Mouse (Mus musculus): ENCODE data around the gene Rest. TPM values are rescaled to one million over a fixed set of nuclear protein-coding genes. Genes with fewer than 3 reads are reported as not detected.

Gene Rest
- polyA plus RNA-seq, 1 experiment = 7.3 TPM

GRCm38 (mm10) chr5:77245463-77245786 lies 19.9 kb upstream of the Rest start:
- no peak for DNase-seq
- WGBS = 23% methylated on average over 7 of the region's 7 CpGs
- peak overlapping the region; percentile 73 for H3K4me3 ChIP-seq (replicated peaks; ENCODE audit: extremely low read depth, low read depth, low read length)
- H3K4me1 ChIP-seq (ENCODE audit: control insufficient read depth, insufficient read depth, low read length) = no peaks in the 10 kb centered on the region
- TF ChIP-seq CTCF (IDR thresholded peaks at IDR 0.05; ENCODE audit: insufficient read depth, low read length) = no peak

GRCm38 (mm10) chr5:77245787-77246671 lies 19.3 kb upstream of the Rest start:
- TF ChIP-seq POLR2A (IDR thresholded peaks at IDR 0.05; ENCODE audit: borderline replicate concordance, extremely low read depth, low read depth, low read length) = no peak; the same call in 1 of the 2 replicates
- TF ChIP-seq CTCF (IDR thresholded peaks at IDR 0.05; ENCODE audit: insufficient read depth, low read length) = no peak
- H3K4me1 ChIP-seq (ENCODE audit: control insufficient read depth, insufficient read depth, low read length) = no peaks in the 10 kb centered on the region
- peak; percentile 14 for DNase-seq
- H3K4me3 ChIP-seq (replicated peaks; ENCODE audit: extremely low read depth, low read depth, low read length) = peak overlapping the region; percentile 73
- WGBS = 24% methylated on average over 26 of the region's 26 CpGs

GRCm38 (mm10) chr5:77250083-77250482 lies 15.2 kb upstream of the Rest start:
- TF ChIP-seq POLR2A (IDR thresholded peaks at IDR 0.05; ENCODE audit: borderline replicate concordance, extremely low read depth, low read depth, low read length) (no peak), CTCF (IDR thresholded peaks at IDR 0.05; ENCODE audit: insufficient read depth, low read length) (no peak)
- 73% methylated on average over 9 of the region's 9 CpGs for WGBS
- no peak for DNase-seq

GRCm38 (mm10) chr5:77251656-77252055 lies 13.6 kb upstream of the Rest start:
- no peak for TF ChIP-seq POLR2A (IDR thresholded peaks at IDR 0.05; ENCODE audit: borderline replicate concordance, extremely low read depth, low read depth, low read length)
- no peak for TF ChIP-seq CTCF (IDR thresholded peaks at IDR 0.05; ENCODE audit: insufficient read depth, low read length)
- WGBS = 37% methylated on average over 5 of the region's 5 CpGs
- DNase-seq = no peak
- Histone ChIP-seq H3K4me3 (replicated peaks; ENCODE audit: extremely low read depth, low read depth, low read length) (no peak overlapping the region), H3K4me1 (ENCODE audit: control insufficient read depth, insufficient read depth, low read length) (no peaks in the 10 kb centered on the region)

More at GRCm38 (mm10) chr5:77250083-77250482, 15.2 kb upstream of the Rest start:
- Histone ChIP-seq H3K4me3 (replicated peaks; ENCODE audit: extremely low read depth, low read depth, low read length) (no peak overlapping the region), H3K4me1 (ENCODE audit: control insufficient read depth, insufficient read depth, low read length) (no peaks in the 10 kb centered on the region)

- Histone ChIP-seq H3K4me3 (replicated peaks; ENCODE audit: extremely low read depth, low read depth, low read length) (no peak overlapping the region), H3K4me1 (ENCODE audit: control insufficient read depth, insufficient read depth, low read length) (no peaks in the 10 kb centered on the region)
- WGBS = 66% methylated on average over 8 of the region's 8 CpGs
- TF ChIP-seq POLR2A (IDR thresholded peaks at IDR 0.05; ENCODE audit: borderline replicate concordance, extremely low read depth, low read depth, low read length) = no peak
- TF ChIP-seq CTCF (IDR thresholded peaks at IDR 0.05; ENCODE audit: insufficient read depth, low read length) = no peak
- no peak for DNase-seq
These were observed 13.0 kb upstream of the Rest start for GRCm38 (mm10) chr5:77252115-77252827.

- TF ChIP-seq POLR2A (IDR thresholded peaks at IDR 0.05; ENCODE audit: borderline replicate concordance, extremely low read depth, low read depth, low read length) = no peak
- no peak for TF ChIP-seq CTCF (IDR thresholded peaks at IDR 0.05; ENCODE audit: insufficient read depth, low read length)
- WGBS = 79% methylated on average over 1 of the region's 1 CpGs
These were observed 12.1 kb upstream of the Rest start for GRCm38 (mm10) chr5:77253154-77253553.

GRCm38 (mm10) chr5:77254402-77254801 lies 10.9 kb upstream of the Rest start:
- TF ChIP-seq POLR2A (IDR thresholded peaks at IDR 0.05; ENCODE audit: borderline replicate concordance, extremely low read depth, low read depth, low read length) (no peak), CTCF (IDR thresholded peaks at IDR 0.05; ENCODE audit: insufficient read depth, low read length) (no peak)
- WGBS = 80% methylated on average over 3 of the region's 3 CpGs
- no peaks in the 10 kb centered on the region for H3K4me1 ChIP-seq (ENCODE audit: control insufficient read depth, insufficient read depth, low read length)
- no peak for DNase-seq
- no peak overlapping the region for H3K4me3 ChIP-seq (replicated peaks; ENCODE audit: extremely low read depth, low read depth, low read length)

More at GRCm38 (mm10) chr5:77253154-77253553, 12.1 kb upstream of the Rest start:
- DNase-seq = no peak
- no peaks in the 10 kb centered on the region for H3K4me1 ChIP-seq (ENCODE audit: control insufficient read depth, insufficient read depth, low read length)
- H3K4me3 ChIP-seq (replicated peaks; ENCODE audit: extremely low read depth, low read depth, low read length) = no peak overlapping the region

- Histone ChIP-seq H3K4me1 (ENCODE audit: control insufficient read depth, insufficient read depth, low read length) (no peaks in the 10 kb centered on the region), H3K4me3 (replicated peaks; ENCODE audit: extremely low read depth, low read depth, low read length) (no peak overlapping the region)
- no peak for TF ChIP-seq CTCF (IDR thresholded peaks at IDR 0.05; ENCODE audit: insufficient read depth, low read length)
- no peak for TF ChIP-seq POLR2A (IDR thresholded peaks at IDR 0.05; ENCODE audit: borderline replicate concordance, extremely low read depth, low read depth, low read length)
- DNase-seq = no peak
- 71% methylated on average over 3 of the region's 3 CpGs for WGBS
These were observed 7.7 kb upstream of the Rest start for GRCm38 (mm10) chr5:77257603-77258002.

GRCm38 (mm10) chr5:77259315-77259714 lies 6.0 kb upstream of the Rest start:
- no peak for DNase-seq
- Histone ChIP-seq H3K4me3 (replicated peaks; ENCODE audit: extremely low read depth, low read depth, low read length) (no peak overlapping the region), H3K4me1 (ENCODE audit: control insufficient read depth, insufficient read depth, low read length) (no peaks in the 10 kb centered on the region)
- TF ChIP-seq CTCF (IDR thresholded peaks at IDR 0.05; ENCODE audit: insufficient read depth, low read length) (no peak), POLR2A (IDR thresholded peaks at IDR 0.05; ENCODE audit: borderline replicate concordance, extremely low read depth, low read depth, low read length) (no peak)

- no peak for DNase-seq
- 54% methylated on average over 6 of the region's 6 CpGs for WGBS
- H3K4me3 ChIP-seq (replicated peaks; ENCODE audit: extremely low read depth, low read depth, low read length) = no peak overlapping the region
- no peaks in the 10 kb centered on the region for H3K4me1 ChIP-seq (ENCODE audit: control insufficient read depth, insufficient read depth, low read length)
- TF ChIP-seq CTCF (IDR thresholded peaks at IDR 0.05; ENCODE audit: insufficient read depth, low read length) (no peak), POLR2A (IDR thresholded peaks at IDR 0.05; ENCODE audit: borderline replicate concordance, extremely low read depth, low read depth, low read length) (no peak)
These were observed 5.2 kb upstream of the Rest start for GRCm38 (mm10) chr5:77260141-77260540.
